Mouse (Mus musculus): ENCODE measurements around the gene Tspan1. TPM values are rescaled to one million over a fixed set of nuclear protein-coding genes. Genes with fewer than 3 reads are reported as not detected.
A peak's percentile ranks its signal among the peaks of the same experiment; 100 is the strongest.

Tspan1 gene
- polyA plus RNA-seq, 1 experiment from 2014 or later, result not detected

- H3K27me3 ChIP-seq (ENCODE audit: insufficient read depth, low read length), result no peaks in the 10 kb centered on the region
- TF ChIP-seq EP300 (IDR thresholded peaks at IDR 0.05; ENCODE audit: low read depth), result no peak
- no peak for TF ChIP-seq CTCF (IDR thresholded peaks at IDR 0.05; ENCODE audit: low read depth)
- DNase-seq (peak; percentile 85), ATAC-seq (peak; percentile 98)
- H3K36me3 ChIP-seq (replicated peaks; ENCODE audit: insufficient read depth, low read length), result peaks cover 13% of the 10 kb centered on the region
- no peaks in the 10 kb centered on the region for H3K9me3 ChIP-seq (ENCODE audit: low read length)
- H3K4me3 ChIP-seq (ENCODE audit: low read depth, low read length), result peak overlapping the region; percentile 56
- peak overlapping the region; percentile 65 for H3K9ac ChIP-seq (replicated peaks)
- H3K4me1 ChIP-seq (ENCODE audit: insufficient read depth), result peaks cover 13% of the 10 kb centered on the region
- H3K4me2 ChIP-seq (ENCODE audit: low read depth, low read length), result peak overlapping the region; percentile 73
- peak overlapping the region; percentile 58 for H3K27ac ChIP-seq (ENCODE audit: low read depth)
- WGBS (ENCODE audit: insufficient replicate concordance), result 5% methylated on average over 48 of the region's 73 CpGs
Observed at GRCm38 (mm10) chr4:116150156-116150861, 17.1 kb downstream of the Tspan1 start.

- DNase-seq (no peak), ATAC-seq (peak; percentile 5; the same call in 1 of the 2 replicates)
- Histone ChIP-seq H3K27me3 (ENCODE audit: insufficient read depth, low read length) (no peaks in the 10 kb centered on the region), H3K27ac (ENCODE audit: low read depth) (peak overlapping the region; percentile 58; the same call in 1 of the 2 replicates), H3K9me3 (ENCODE audit: low read length) (no peaks in the 10 kb centered on the region), H3K4me1 (ENCODE audit: insufficient read depth) (peaks cover 14% of the 10 kb centered on the region), H3K4me2 (ENCODE audit: low read depth, low read length) (peak overlapping the region; percentile 73), H3K4me3 (ENCODE audit: low read depth, low read length) (peak overlapping the region; percentile 56), H3K36me3 (replicated peaks; ENCODE audit: insufficient read depth, low read length) (peaks cover 8% of the 10 kb centered on the region), H3K9ac (replicated peaks) (peak overlapping the region; percentile 65)
- TF ChIP-seq EP300 (IDR thresholded peaks at IDR 0.05; ENCODE audit: low read depth) (no peak), CTCF (IDR thresholded peaks at IDR 0.05; ENCODE audit: low read depth) (no peak)
- WGBS (ENCODE audit: insufficient replicate concordance), result 30% methylated on average over 6 of the region's 6 CpGs
Observed at GRCm38 (mm10) chr4:116149812-116150155, 17.6 kb downstream of the Tspan1 start.

- 1% methylated on average over 37 of the region's 47 CpGs for WGBS (ENCODE audit: insufficient replicate concordance)
- Histone ChIP-seq H3K9ac (replicated peaks) (peak overlapping the region; percentile 59), H3K9me3 (ENCODE audit: low read length) (no peaks in the 10 kb centered on the region), H3K4me3 (ENCODE audit: low read depth, low read length) (peak overlapping the region; percentile 52), H3K36me3 (replicated peaks; ENCODE audit: insufficient read depth, low read length) (no peaks in the 10 kb centered on the region), H3K27ac (ENCODE audit: low read depth) (no peak overlapping the region), H3K27me3 (ENCODE audit: insufficient read depth, low read length) (peaks cover 22% of the 10 kb centered on the region; the same call in 1 of the 2 replicates), H3K4me1 (ENCODE audit: insufficient read depth) (peaks cover 12% of the 10 kb centered on the region), H3K4me2 (ENCODE audit: low read depth, low read length) (peak overlapping the region; percentile 80)
- peak; percentile 56; the same call in 1 of the 2 replicates for ATAC-seq
- DNase-seq, result peak; percentile 59
- TF ChIP-seq CTCF (IDR thresholded peaks at IDR 0.05; ENCODE audit: low read depth) (no peak), EP300 (IDR thresholded peaks at IDR 0.05; ENCODE audit: low read depth) (no peak)
Observed at GRCm38 (mm10) chr4:116143891-116144717, 23.3 kb downstream of the Tspan1 start.

- DNase-seq, result no peak
- Histone ChIP-seq H3K9ac (replicated peaks) (no peak overlapping the region), H3K36me3 (replicated peaks; ENCODE audit: insufficient read depth, low read length) (no peaks in the 10 kb centered on the region), H3K4me2 (ENCODE audit: low read depth, low read length) (peak overlapping the region; percentile 80; the same call in 1 of the 2 replicates), H3K4me3 (ENCODE audit: low read depth, low read length) (no peak overlapping the region), H3K27ac (ENCODE audit: low read depth) (no peak overlapping the region), H3K4me1 (ENCODE audit: insufficient read depth) (peaks cover 12% of the 10 kb centered on the region), H3K9me3 (ENCODE audit: low read length) (no peaks in the 10 kb centered on the region), H3K27me3 (ENCODE audit: insufficient read depth, low read length) (peaks cover 22% of the 10 kb centered on the region; the same call in 1 of the 2 replicates)
- no peak for ATAC-seq
- WGBS (ENCODE audit: insufficient replicate concordance), result 11% methylated on average over 7 of the region's 7 CpGs
- TF ChIP-seq CTCF (IDR thresholded peaks at IDR 0.05; ENCODE audit: low read depth) (no peak), EP300 (IDR thresholded peaks at IDR 0.05; ENCODE audit: low read depth) (no peak)
Observed at GRCm38 (mm10) chr4:116143317-116143811, 24.0 kb downstream of the Tspan1 start.

- no peaks in the 10 kb centered on the region for H3K9me3 ChIP-seq (ENCODE audit: low read length)
Observed at GRCm38 (mm10) chr4:116142269-116142668, 25.1 kb downstream of the Tspan1 start.

GRCm38 (mm10) chr4:116141736-116142135 is 25.7 kb downstream of the Tspan1 start:
- Histone ChIP-seq H3K9ac (replicated peaks) (no peak overlapping the region), H3K9me3 (ENCODE audit: low read length) (no peaks in the 10 kb centered on the region), H3K27me3 (ENCODE audit: insufficient read depth, low read length) (peaks cover 22% of the 10 kb centered on the region; the same call in 1 of the 2 replicates), H3K4me3 (ENCODE audit: low read depth, low read length) (no peak overlapping the region), H3K4me2 (ENCODE audit: low read depth, low read length) (no peak overlapping the region), H3K4me1 (ENCODE audit: insufficient read depth) (peaks cover 12% of the 10 kb centered on the region), H3K27ac (ENCODE audit: low read depth) (no peak overlapping the region), H3K36me3 (replicated peaks; ENCODE audit: insufficient read depth, low read length) (no peaks in the 10 kb centered on the region)
- DNase-seq (no peak), ATAC-seq (no peak)
- TF ChIP-seq EP300 (IDR thresholded peaks at IDR 0.05; ENCODE audit: low read depth) (no peak), CTCF (IDR thresholded peaks at IDR 0.05; ENCODE audit: low read depth) (no peak)
- WGBS (ENCODE audit: insufficient replicate concordance), result 54% methylated on average over 1 of the region's 1 CpGs

More at GRCm38 (mm10) chr4:116142269-116142668, 25.1 kb downstream of the Tspan1 start:
- Histone ChIP-seq H3K36me3 (replicated peaks; ENCODE audit: insufficient read depth, low read length) (no peaks in the 10 kb centered on the region), H3K4me2 (ENCODE audit: low read depth, low read length) (no peak overlapping the region), H3K27me3 (ENCODE audit: insufficient read depth, low read length) (peaks cover 22% of the 10 kb centered on the region; the same call in 1 of the 2 replicates), H3K4me3 (ENCODE audit: low read depth, low read length) (no peak overlapping the region), H3K9ac (replicated peaks) (no peak overlapping the region), H3K27ac (ENCODE audit: low read depth) (no peak overlapping the region), H3K4me1 (ENCODE audit: insufficient read depth) (peaks cover 12% of the 10 kb centered on the region)
- no peak for ATAC-seq
- TF ChIP-seq CTCF (IDR thresholded peaks at IDR 0.05; ENCODE audit: low read depth) (no peak), EP300 (IDR thresholded peaks at IDR 0.05; ENCODE audit: low read depth) (no peak)
- WGBS (ENCODE audit: insufficient replicate concordance), result 74% methylated on average over 7 of the region's 7 CpGs
- no peak for DNase-seq

All from liver, postnatal 0 days (tissue).